Mouse (Mus musculus) kidney, postnatal 0 days (tissue): ENCODE measurements around the gene Prok1. TPM values are rescaled to one million over a fixed set of nuclear protein-coding genes. Genes with fewer than 3 reads are reported as not detected.
A peak's percentile ranks its signal among the peaks of the same experiment; 100 is the strongest.

Source experiments
- ATAC-seq: fragments of 200-750 bp; cut with Nextera tagmentation; replicated peaks from 2 replicates; pipeline ENCODE4 v1.8.0; 2017; ENCODE audit warnings: low read depth, moderate number of reproducible peaks, moderate TSS enrichment, moderate library complexity; ENCODE audit not compliant: low FRiP score
- DNase-seq: peaks from one replicate; pipeline ENCODE4 v3.0.0-alpha.2; 2016; ENCODE audit warnings: low spot score
- H3K27ac ChIP-seq: fragments of 300-500 bp; sonication (generic); 2 replicates; pipeline ENCODE4 v1.5.1; 2014; ENCODE audit warnings: mild to moderate bottlenecking
- H3K27me3 ChIP-seq: fragments of 300-500 bp; sonication (generic); 2 replicates; pipeline ENCODE4 v1.6.1; 2014; ENCODE audit warnings: low read length, mixed read lengths; ENCODE audit not compliant: insufficient read depth
- H3K36me3 ChIP-seq: fragments of 300-500 bp; sonication (generic); 2 replicates; pipeline ENCODE4 v1.6.1; 2014; ENCODE audit warnings: low read length, mixed read lengths; ENCODE audit not compliant: insufficient read depth
- H3K4me1 ChIP-seq: fragments of 300-500 bp; sonication (generic); replicated peaks from 2 replicates; pipeline ENCODE4 v1.6.1; 2014; ENCODE audit warnings: antibody characterized with exemption, low read length, mixed read lengths; ENCODE audit not compliant: insufficient read depth
- H3K4me2 ChIP-seq: fragments of 300-500 bp; sonication (generic); 2 replicates; pipeline ENCODE4 v1.6.1; 2014; ENCODE audit warnings: mild to moderate bottlenecking, low read length, moderate library complexity, mixed read lengths
- H3K4me3 ChIP-seq: fragments of 300-500 bp; sonication (generic); replicated peaks from 2 replicates; pipeline ENCODE4 v1.5.1; 2014; ENCODE audit warnings: low read depth, low read length
- H3K9ac ChIP-seq: fragments of 300-500 bp; sonication (generic); 2 replicates; pipeline ENCODE4 v1.6.1; 2014; ENCODE audit warnings: low read depth, low read length
- H3K9me3 ChIP-seq: fragments of 300-500 bp; sonication (generic); replicated peaks from 2 replicates; pipeline ENCODE4 v1.6.1; 2016; ENCODE audit warnings: low read length, inconsistent platforms, mixed read lengths
- CTCF ChIP-seq: IDR thresholded peaks from 2 replicates; pipeline ENCODE4 v1.5.1; 2016; ENCODE audit warnings: antibody characterized with exemption, low read depth, mild to moderate bottlenecking, moderate library complexity
- WGBS: fragments of 180-500 bp; shearing (Covaris S2); extraction: QIAGEN DNeasy Blood & Tissue Kit; methylation state at CpG from one replicate; pipeline ENCODE4 v1.1.7; 2014; 5-methylcytosine and 5-hydroxymethylcytosine counted together
- polyA plus RNA-seq: library from polyadenylated mRNA; unstranded; fragments of >200 nt; fragmentation: Nextera tagmentation; extraction: Ambion mirVana; gene quantifications from 2 replicates; pipeline ENCODE4 v1.2.1, GENCODE M21; 2015

Gene Prok1
- polyA plus RNA-seq, 1 experiment from 2014 or later, result 0.09 TPM

DNA sequence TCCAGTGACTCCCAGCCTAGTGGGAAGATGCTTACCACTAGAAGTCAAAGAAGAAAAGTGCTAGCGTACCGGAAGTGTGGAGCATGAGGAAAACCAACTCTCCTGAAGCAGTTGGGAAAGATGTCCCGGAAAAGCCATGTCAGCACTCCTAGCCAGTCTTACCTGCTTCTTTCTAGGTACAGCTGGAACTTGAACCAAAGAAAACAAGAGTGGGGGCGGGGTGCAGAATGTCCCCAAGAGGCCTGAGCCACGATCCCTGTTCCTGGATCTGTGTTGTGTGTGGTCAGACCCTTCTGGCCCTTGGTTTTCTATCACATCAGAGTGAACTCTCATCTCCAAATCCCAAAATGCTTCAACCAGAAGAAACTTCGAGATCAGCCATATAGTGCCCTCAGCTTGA, 7.4 kb upstream of the Prok1 start:
- H3K27me3 ChIP-seq, result no peaks in the 10 kb centered on the region
- no peak overlapping the region for H3K27ac ChIP-seq
- no peak overlapping the region for H3K9ac ChIP-seq
- ATAC-seq, result no peak
- H3K4me3 ChIP-seq, result no peak overlapping the region
- H3K36me3 ChIP-seq, result no peaks in the 10 kb centered on the region
- TF ChIP-seq CTCF, result no peak
- H3K4me1 ChIP-seq, result no peaks in the 10 kb centered on the region
- H3K4me2 ChIP-seq, result no peak overlapping the region
- no peak for DNase-seq
- WGBS, result 68% methylated on average over 6 of the region's 6 CpGs
- no peaks in the 10 kb centered on the region for H3K9me3 ChIP-seq

DNA sequence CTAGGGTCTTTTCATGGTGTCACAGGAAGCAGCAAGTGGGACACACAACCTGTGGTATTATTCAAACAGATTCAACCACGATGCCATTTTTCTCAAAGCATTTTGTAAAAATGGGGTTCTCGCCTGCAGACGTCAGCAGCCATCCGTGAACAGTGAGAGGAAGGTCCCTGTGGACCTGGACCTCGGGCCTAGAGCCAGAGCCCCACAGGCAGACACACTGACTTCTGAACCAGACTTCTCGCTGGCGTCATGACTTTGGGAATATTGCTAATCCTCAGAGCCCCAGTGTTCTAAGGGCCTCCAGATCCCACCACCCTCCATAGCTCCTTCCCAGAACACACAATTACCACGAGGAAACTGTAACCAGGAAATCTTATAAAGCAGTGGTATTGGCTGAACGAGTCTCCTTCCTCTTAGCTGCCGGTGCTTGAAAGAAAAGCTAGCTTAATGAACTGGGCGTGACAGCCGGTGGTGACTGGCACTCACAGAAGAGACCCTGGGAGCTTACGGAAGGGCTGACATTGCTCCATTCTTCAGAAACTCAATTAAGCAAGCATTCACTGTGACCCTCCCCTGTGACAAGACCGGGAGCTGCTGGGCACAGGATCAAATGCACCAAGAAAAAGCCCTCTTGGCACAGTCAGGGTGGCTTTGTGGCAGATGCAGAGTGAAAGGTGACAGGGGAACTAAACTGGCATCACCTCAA, 2.0 kb upstream of the Prok1 start:
- H3K36me3 ChIP-seq, result no peaks in the 10 kb centered on the region
- 49% methylated on average over 14 of the region's 14 CpGs for WGBS
- no peaks in the 10 kb centered on the region for H3K27me3 ChIP-seq
- no peak overlapping the region for H3K4me3 ChIP-seq
- H3K9me3 ChIP-seq, result no peaks in the 10 kb centered on the region
- H3K4me2 ChIP-seq, result no peak overlapping the region
- H3K4me1 ChIP-seq, result no peaks in the 10 kb centered on the region
- no peak for TF ChIP-seq CTCF
- no peak overlapping the region for H3K9ac ChIP-seq
- ATAC-seq (no peak), DNase-seq (peak; percentile 10)
- H3K27ac ChIP-seq, result no peak overlapping the region

DNA sequence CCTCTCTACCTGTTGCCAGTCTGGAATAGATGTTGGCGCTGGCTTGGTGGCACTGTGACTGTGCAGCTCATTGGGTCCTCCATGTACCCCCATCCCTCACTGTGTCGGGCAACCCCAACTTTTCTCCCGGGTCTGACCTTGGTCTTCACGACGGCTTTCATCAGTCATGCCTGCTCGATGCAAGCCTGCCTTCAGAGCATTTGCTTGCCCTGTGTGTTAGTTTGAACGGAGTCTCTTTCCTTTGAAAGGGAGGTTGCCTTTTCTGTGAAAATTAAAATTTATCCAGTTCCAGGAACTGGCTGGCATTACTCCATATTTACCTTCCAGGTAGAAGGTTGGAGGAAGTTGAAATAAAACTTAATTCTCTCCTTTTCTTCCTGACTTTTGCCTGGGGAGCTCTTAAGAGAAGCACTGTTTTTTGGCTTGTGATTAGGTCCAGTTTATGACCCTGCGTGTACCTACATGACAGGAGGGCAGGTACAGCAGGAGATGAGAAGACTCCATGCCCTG, 981 bp downstream of the Prok1 start:
- no peak for TF ChIP-seq CTCF
- Histone ChIP-seq H3K4me3 (no peak overlapping the region), H3K36me3 (no peaks in the 10 kb centered on the region), H3K4me2 (no peak overlapping the region), H3K9me3 (no peaks in the 10 kb centered on the region), H3K27me3 (no peaks in the 10 kb centered on the region), H3K4me1 (no peaks in the 10 kb centered on the region), H3K9ac (no peak overlapping the region), H3K27ac (no peak overlapping the region)
- DNase-seq, result no peak
- WGBS, result 83% methylated on average over 8 of the region's 8 CpGs
- ATAC-seq, result no peak

DNA sequence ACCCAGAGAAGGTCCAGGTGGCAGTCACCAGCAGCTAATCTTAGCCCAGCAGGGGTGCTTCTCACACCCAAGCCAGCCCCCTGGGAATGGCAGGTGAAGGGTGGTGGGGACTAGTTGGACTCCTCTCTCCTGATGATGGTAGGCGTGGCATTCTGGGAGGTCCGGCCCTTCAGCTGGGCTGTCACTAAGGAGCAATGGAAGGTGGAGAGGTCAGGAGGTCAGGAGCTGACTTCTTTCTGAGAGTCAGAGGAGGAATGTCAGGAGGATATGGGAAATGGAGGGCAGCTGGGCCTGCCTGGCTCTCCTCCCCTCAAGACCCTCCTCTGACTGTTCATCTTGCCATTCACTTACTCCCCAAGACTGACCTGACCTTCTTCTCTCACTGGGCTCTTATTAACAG, 1.5 kb downstream of the Prok1 start:
- WGBS, result 55% methylated on average over 2 of the region's 2 CpGs
- TF ChIP-seq CTCF, result no peak
- Histone ChIP-seq H3K27ac (no peak overlapping the region), H3K27me3 (no peaks in the 10 kb centered on the region), H3K4me1 (0 out of 2 replicates have a peak, but pooled peaks cover 3% of the 10 kb centered on the region), H3K9ac (no peak overlapping the region), H3K9me3 (no peaks in the 10 kb centered on the region), H3K4me3 (no peak overlapping the region), H3K4me2 (no peak overlapping the region), H3K36me3 (no peaks in the 10 kb centered on the region)
- DNase-seq (no peak), ATAC-seq (no peak)

DNA sequence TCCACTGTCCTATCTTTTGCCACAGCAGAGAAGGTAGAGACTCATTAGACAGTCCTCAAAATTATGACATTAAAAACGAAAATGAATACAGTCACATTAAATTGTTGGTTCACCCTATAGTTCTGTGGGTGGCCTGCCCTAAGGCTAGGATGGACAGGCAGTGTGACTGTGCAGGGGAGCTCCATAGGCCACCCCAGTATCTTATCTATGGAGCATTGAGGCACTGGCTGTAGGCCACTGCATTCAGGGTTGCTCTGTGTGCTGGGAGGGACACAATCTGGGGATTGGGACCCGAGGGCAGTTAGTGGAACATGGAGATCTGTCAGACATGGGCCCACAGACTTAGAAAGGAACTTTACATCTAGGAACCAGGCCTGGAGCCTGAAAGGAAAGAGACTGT, 5.6 kb downstream of the Prok1 start:
- Histone ChIP-seq H3K9ac (no peak overlapping the region), H3K4me3 (no peak overlapping the region), H3K9me3 (no peaks in the 10 kb centered on the region), H3K27me3 (no peaks in the 10 kb centered on the region), H3K4me2 (no peak overlapping the region), H3K27ac (no peak overlapping the region), H3K4me1 (0 out of 2 replicates have a peak, but pooled peaks cover 3% of the 10 kb centered on the region), H3K36me3 (no peaks in the 10 kb centered on the region)
- DNase-seq, result no peak
- WGBS, result 32% methylated on average over 2 of the region's 2 CpGs
- TF ChIP-seq CTCF, result no peak
- no peak for ATAC-seq

DNA sequence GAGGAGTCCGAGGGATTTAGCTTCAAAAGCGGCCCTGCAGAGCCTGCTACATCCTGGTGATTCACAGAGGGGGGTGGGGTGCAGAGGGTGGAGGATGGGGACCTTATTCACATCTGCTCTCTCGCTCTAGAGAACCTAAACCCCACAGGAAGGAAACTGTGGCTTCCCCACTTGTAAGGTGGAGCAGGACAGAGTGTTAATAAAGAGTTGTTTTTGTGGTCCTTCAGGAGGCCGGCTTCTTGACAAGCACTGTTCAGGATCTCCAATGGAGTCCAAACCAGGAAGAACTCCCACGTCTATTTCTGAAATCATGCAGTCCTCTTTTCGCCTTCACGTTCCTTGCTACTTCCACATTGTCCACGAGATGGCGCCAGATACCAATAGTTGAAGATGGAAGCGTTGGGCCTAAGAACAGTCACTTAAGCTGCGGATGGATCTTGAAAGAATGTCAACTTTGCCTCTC, 6.1 kb downstream of the Prok1 start:
- Histone ChIP-seq H3K9me3 (no peaks in the 10 kb centered on the region), H3K4me1 (0 out of 2 replicates have a peak, but pooled peaks cover 3% of the 10 kb centered on the region), H3K9ac (no peak overlapping the region), H3K27me3 (no peaks in the 10 kb centered on the region), H3K4me2 (no peak overlapping the region; the same call in 1 of the 2 replicates), H3K27ac (no peak overlapping the region), H3K4me3 (no peak overlapping the region), H3K36me3 (no peaks in the 10 kb centered on the region)
- DNase-seq (peak; percentile 93), ATAC-seq (no peak; the same call in 1 of the 2 replicates)
- WGBS, result 8% methylated on average over 11 of the region's 11 CpGs
- TF ChIP-seq CTCF, result peak; percentile 99
